Mouse (Mus musculus) liver (tissue): ENCODE measurements around the gene Tssk1.
A peak's percentile ranks its signal among the peaks of the same experiment; 100 is the strongest.

Source experiments
- DNase-seq: peaks from one replicate; pipeline ENCODE4 v3.0.0-alpha.2; 2020; ENCODE audit warnings: mixed read lengths

The Tssk1 gene

DNA sequence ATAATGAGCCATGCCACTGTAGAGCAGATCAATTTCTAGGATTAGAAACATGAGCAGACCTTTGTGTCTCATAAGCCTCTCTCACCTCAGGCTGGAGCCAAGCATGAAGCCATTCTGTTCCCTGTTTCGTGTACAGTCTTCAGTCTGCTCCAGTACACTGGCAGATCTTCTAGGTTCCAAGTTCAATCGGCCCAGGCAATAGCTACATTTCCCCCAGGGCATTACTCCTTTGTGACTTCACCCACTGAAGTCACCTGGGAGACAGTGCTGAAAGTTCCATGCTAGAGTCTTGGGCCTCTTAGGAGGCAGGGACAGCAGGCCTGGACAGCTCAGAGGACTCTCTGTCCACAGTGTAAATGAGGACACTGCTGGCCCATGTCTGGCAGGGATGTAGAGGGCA, at the start of gene Tssk1:
Tssk1 (plus strand) TSS at position 301 of the 400 bp plus-strand sequence.
- DNase-seq, result no peak

DNA sequence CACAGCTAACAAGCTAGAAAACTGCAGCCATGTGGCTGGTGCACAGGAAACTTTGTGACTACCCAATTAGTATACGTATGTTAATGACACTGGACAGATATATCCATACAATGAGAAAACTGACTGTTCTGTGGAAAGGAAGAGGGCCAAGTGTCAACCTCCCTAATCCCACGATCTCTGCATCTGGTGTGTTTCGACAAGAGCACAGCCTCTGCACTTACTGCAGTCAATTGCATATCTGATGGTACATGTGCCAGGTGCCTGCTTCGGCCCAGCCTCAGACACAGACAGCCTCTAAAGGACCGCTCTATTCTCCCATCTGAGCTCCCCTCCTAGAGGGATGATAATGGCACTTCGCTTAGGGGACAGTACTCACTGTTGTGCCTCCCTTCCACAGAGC, 45.6 kb upstream of the Tssk1 start:
- no peak for DNase-seq

DNA sequence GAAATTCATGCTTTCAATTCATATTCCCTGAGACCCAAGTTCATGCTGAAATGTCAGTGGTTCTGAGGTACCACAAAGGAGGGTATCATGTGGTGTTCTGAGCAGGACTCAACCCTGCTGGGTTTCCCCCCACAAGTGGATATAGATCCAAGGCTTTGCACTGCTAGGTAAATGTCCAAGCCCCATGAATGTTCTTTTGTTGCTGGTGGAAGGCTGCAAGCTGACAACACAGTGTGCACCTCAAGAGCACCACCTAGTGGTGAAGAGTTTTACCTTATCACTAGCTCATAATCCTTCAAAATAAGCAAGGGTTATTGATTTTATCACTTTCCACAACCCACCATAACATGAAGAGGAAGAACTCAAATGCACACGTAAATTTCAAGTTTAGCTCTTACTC, 45.1 kb upstream of the Tssk1 start:
- no peak for DNase-seq

DNA sequence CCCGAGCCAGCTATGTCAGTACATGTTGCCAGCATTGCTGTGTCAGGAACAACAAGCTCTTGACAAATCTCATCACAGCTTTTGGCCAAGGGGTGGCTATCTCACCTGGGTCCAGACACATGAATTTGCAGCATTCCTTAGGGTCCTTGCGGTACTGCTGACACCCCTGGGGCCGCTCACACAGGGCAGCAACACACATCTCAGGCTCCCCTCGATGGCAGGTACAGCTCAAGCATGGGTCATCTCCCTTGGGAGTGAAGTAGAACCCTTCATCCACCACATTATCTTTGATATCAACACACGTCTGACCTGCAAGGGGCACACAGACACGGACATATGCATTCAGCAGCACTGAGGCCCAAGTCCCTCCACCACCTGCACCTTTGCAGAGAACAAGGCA, 44.5 kb upstream of the Tssk1 start:
- DNase-seq, result no peak

DNA sequence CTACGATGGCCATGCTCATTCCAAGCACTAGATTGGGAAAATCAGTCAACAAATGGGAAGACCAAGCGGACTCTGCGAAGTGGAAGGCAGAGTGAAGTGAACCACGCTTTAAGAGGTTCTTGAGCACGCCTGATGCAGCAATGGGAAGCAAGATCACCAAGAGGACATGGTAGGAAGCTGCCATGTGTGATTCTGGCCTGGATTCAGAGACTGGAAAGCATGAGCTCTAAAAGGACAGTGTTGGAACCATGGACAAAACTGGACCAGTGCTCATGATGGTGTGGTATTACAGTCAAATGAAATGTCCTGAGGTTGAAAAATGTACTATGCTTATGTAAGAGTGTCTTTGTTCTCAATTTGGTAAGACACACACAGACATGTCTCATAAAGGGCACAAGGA, 42.7 kb upstream of the Tssk1 start:
- DNase-seq, result no peak

DNA sequence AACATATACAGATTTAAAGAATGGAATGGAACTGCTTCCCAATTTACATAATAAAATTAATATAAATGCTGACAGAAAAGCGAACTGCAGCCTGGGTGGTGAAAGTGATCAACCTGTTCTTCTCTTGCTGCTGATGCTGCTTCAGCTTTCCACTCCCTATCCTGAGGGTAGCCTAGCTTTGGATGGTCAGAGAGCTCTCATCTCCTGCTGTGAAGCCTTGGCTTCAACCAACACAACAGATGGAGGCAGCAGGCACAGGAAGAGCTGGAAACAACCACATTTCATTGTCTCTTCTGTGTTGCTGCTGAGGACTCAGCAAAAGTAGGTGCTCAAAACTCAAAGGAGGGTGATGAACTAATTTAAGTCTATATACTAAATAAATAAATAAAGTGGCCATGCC, 42.2 kb upstream of the Tssk1 start:
- no peak for DNase-seq

DNA sequence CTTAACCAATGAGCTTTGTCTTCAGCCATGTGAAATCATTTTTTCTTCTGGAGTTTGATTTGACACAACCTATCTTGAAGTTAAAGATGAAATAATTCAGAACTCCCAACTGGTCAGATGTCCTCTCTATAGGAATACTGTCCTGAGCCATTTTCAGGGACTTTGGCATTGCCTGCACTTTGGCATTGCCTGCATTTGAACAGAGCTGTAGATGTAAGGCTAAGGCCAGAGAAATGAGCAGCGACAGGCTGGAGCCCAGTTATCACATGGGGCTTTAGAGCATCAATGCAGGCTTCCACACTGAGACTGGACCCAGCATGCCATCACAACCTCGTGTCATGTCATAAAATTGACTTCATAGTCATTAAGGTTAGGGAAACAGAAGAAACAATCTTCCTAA, 40.8 kb upstream of the Tssk1 start:
- no peak for DNase-seq

DNA sequence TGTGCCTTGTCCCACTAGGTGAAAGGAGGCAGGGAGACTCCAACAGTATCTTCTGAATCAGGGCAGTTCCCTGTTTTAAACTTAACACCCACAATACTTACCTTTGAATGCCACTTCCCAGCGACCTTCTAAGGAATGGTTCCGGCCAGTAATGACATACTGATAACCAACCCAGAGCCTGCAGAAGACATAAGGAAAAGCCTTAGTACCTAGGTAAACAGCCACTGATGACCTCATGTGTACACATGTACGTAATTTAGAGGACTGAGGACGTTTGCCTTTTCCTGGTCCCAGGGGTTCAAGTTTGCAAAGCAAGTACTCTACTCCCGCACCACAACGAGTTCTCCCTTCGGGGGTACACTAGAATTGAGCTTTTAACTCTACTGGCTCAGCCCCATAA, 36.9 kb upstream of the Tssk1 start:
- no peak for DNase-seq

DNA sequence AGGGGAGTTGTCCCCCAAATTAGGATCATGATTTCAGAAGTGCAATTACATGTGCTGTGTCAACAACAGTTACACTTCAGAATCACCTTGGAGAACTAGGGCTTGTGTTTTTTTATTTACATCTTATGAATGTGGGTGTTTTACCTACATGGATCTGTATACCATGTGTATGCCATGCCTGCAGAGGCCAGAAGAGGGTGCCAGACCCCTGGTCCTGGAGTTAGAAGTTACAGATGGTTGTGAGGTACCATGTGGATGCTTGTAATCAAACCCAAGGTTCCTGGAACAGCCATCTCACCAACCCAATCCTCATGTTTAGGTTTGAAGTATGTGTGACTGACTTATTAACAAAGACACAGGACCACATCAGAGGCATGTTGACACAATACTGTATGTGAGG, 35.4 kb upstream of the Tssk1 start:
- peak; percentile 41 for DNase-seq

DNA sequence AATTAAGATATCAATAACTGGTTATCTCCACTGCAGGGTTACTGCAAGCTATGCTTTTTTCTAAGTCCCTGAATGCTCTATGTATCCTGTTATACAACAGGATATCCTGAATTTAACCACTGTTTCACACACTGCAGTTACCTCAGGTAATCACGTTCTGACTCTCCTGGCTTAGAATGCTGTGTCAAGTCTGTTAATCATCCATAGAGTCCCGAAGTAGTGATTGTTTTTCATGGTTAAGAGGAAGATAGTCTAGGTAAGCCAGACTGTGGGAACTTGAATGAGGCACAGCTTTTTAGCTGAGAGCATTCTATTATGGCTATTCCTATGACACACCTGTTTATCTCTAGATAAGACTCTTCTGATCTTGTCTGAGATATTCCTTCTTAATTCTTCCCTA, 28.7 kb upstream of the Tssk1 start:
- DNase-seq, result no peak

DNA sequence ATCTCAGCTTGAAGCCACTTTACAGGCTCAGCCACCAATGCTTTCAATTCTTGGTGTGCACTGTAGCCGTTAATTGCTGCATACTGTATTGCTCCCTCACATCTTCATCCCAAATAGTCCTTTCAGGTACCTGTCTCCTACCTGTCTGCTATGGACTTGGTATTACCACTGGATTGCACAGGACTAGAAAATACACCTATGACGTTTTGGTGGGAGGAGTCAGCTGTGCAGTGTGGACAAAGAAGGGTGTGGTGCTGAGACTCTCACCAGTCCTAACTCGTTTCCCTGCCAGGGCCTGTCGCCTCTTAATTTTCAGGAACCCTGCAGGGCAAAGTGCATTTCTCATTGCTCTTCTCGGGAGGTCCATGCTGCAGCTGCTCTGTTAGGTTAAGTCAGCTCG, 28.3 kb upstream of the Tssk1 start:
- no peak for DNase-seq

DNA sequence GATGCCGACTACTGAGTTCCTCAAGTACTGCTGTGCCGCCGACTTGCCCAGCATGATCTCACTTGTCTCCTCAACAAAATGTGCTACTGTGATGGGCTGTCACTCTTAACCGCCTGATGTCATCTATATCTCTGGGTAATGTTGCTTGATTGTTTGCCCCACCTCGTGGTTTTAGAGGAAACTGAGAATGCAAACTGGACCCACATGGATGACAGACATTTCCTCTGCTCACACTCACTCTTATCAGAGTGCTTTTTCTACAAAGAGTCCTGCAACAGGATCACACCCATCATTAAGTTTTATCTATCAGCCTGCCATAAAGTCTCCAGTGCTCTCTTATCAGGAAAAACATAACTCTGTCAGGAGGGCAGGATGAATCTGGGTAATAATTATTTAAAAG, 22.8 kb upstream of the Tssk1 start:
- no peak for DNase-seq

DNA sequence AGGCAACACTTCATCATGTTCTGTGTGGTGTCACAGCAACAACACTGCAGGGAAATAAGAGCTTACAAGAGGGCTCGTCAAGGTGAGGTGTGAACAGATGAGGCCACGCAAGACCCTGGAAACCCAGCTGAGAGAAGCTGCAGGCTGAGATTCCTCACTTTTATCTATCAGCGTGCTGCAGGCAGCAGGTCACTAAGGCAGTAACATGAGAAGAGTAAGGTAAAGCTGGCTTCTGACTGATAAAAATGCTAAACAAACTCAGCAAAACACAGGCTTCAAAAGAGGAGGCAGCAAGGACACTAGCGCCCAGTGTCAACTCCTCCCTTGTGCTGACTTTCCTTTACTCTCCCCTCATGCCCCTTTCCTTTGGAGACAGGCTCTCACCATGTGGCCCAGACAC, 21.0 kb upstream of the Tssk1 start:
- peak; percentile 10 for DNase-seq

DNA sequence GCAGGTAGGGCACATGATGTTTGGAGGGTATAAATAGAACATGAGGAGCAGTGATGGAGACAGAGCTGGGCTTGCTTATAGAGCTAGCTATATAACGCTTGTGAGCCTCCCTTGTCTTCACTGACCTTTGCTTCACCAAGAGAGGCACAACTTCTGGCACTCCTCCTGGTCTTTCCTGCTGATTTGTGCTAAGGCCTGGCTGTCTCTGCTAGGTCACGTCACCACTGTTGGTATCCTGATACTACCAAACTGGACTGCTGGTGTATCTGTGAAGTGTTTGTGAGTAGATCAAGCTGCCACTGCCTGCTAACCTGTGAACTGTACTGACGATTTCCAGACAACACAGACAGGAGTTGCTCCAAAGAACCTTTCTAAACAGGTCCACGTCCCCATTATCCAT, 18.8 kb upstream of the Tssk1 start:
- DNase-seq, result no peak

DNA sequence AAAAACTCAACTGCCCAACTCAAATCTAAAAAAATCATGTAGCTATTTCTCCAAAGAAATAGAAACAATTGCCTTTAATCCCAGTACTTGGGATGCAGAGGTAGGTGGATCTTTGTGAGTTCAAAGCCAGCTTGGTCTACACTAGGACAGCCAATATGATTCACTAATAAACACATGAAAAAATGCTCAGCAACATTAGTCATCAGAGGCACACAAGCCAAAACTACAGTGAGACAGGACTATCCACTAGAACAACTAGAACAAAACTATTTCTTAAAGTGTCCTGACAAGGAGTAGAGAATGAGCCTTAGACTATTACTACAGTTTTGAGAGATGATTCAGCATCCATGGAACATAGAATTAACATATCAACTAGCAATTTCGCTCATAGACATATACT, 17.9 kb upstream of the Tssk1 start:
- no peak for DNase-seq

DNA sequence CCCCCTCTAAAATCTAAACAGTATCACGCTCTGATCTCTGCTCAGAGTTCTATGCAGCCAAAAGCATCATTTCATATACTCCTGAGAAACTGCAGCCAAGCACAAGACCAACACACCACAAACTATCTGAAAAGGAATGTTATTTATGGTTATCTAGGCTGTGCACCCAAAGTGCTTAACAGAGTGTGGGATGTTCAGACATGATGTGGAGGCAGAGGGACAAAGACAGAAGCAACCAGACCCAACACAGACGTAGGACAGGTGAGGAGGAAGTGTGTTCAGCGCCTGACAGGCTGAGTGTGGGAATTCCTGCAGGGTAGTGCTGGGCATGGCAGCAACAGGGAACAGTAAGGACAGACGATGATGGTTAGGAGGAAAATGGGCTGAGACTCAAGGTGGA, 14.5 kb upstream of the Tssk1 start:
- DNase-seq, result no peak

DNA sequence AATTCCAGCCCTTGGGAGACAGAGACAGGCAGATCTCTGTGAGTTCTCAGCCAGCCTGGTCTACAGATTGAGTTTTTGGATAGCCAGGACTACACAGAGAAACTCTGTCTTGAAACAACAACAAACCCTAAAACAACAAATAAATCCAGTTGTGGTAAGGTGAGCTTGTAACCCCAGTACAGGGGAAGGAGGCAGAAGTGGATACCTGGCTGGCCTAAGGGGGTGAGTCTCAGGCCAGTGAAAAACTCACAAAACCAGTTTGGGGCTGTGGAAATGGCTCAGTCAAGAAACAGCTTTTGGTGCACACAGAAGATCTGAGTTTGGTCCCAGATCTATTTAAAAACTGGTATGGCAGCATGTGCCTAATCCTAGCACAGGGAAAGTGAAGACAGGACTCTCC, 11.8 kb upstream of the Tssk1 start:
- DNase-seq, result no peak

DNA sequence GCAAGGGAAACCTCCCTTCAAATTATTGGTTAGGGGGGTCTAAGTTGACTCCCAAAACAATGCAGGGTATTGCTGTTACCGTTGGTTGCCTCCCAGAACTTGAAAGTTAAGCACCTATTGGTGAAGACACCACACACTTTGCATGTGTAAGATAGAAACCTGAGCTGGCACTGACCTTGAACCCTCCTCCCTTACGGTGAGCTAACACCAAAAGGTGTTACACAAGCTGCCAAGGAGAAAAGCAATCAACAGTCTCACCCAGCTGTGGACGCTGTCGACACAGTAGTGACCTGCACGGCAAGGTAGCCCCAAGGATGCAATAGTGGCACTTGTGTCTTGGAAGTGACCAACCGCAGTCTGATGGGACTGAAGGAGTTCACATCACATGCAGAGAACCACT, 9.9 kb upstream of the Tssk1 start:
- no peak for DNase-seq

DNA sequence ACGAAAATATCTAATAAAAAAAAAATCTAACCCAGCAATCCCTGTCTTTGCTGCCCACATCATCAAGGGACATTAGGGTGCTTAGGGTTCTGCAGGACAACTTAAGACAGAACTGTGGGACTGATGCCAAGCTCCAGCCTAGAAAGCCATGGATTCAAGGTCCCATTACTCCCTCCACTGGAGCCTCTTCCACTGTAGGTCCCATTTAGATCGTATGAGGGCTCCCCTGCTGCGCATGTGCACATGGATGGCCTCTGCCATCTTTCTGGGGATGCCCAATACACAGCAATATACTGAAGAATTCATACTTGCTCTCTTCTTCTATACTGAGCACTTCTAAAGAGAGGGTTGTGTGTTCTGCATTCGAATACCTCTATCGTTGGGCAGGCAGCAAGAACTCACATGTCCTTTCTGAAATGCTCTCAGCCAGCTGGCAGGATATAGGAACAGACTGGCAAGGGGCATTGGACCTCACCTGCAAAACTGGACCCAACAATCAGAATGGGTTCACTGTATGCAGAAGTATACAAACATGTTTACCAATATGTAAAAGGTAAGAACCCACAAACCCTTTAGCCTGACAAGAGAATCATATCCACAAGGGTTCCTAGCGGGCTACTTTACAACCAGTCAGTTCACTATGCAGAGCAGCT, 4.2 kb upstream of the Tssk1 start:
- DNase-seq, result no peak

DNA sequence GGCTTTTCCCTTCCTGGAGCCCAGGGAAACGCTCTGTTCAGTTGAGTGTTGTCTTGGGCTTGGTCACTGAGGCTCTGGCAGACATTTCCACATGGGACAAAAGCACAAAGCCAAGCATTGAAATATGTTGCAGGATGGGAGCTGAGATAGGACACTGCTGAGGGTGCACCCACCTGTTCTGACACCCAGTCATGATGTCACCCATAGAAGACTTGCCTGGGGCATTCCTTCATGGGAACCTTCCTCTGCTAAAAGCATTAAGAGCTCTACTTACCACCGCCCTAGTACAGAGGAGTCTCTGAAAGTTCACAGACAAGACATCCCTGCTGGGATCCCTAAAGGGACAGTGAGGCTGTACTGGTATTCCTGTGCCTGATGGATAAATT, 3.7 kb upstream of the Tssk1 start:
- DNase-seq, result no peak

DNA sequence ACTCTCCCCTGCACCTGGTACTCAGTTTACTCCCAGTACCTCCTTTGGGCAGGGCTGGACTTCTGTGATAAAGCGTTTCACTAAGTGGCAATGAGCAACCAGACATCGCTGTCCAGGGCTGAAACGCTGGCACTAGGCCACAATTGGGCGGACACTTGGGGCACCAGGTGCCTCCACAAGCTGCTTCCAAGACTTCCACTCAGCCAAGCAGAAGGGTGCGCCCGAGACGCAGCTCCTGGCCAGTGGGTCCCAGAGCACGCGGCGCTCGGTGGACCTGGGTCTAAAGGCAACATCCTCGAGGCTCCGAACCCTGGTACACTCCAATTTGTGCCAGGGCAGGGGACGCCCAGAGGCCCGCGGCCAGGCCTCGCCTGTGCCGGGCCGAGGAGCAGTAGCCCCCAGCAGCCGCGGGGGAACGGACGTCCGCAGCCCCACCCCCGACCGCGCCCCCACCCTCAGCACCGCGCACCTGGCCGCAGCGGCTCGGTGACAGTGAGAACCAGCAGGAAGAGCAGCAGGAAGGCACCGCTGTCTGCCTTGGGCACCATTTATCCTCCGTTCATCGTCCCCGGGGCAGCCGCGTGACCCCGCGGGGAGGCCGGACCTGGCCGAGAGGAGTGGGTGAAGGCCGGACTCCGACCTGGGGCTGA, 3.0 kb upstream of the Tssk1 start:
- DNase-seq, result peak; percentile 76

DNA sequence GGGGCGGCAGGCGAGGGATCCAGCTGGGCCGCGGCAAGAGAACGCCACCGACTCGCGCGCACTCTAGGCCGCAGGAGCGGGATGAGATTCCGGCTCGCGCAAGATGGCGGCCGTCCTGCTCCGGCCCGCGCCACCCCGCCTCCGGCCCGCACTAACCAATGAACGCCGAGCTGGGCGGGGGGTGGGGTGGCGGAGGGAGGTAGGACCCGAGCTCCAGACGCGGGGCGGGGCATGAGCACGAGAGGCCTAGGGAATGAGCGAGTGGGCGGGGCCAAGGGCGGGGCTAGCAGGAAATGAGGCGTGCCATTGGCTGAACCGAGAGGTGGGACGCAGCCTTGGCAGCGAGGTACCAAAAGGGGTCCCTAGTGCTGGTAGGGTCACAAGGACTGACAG, 2.5 kb upstream of the Tssk1 start, which contains the start of gene Gm20518:
Gm20518 (minus strand) TSS at position 105 of the 393 bp plus-strand sequence.
- DNase-seq, result peak; percentile 100

DNA sequence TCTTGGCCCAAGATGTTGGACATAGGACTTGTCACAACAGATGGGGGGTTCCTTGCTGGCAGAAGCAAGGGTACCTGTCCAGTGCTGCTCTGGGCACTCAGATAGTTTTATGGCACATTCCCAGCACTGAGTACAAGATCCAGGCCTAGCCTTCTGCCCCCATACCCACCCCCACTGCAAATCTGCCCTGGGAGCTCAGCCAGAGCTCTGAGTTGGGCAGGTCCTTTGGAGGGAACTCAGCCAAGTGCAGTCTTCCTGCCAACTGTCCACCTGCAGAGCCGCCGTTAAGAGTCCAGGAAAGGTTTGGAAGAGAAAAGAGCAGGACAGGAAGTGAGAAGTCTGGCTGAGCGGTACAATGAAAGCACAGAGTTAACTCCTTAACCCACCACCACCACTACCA, 1.4 kb upstream of the Tssk1 start:
- DNase-seq, result no peak

DNA sequence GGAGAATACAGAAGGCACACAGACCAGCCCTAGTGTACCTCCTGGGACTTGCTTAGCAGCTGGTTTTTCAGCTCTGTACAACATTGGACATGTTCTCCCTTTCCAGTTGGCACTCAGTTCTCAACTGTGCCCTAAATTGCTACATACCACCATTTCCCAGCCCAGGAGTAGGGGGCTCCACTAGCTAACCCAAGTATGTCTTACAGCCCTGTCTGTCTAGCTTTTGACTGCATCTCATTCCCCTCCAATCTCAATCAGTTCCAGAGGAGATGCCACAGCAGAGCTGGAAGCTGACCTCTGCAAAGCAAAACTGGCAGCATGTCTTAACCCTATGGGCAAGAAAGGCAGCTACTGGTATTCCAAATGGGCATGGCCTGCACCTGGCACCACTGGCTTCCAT, 2.1 kb downstream of the Tssk1 start:
- DNase-seq, result no peak

DNA sequence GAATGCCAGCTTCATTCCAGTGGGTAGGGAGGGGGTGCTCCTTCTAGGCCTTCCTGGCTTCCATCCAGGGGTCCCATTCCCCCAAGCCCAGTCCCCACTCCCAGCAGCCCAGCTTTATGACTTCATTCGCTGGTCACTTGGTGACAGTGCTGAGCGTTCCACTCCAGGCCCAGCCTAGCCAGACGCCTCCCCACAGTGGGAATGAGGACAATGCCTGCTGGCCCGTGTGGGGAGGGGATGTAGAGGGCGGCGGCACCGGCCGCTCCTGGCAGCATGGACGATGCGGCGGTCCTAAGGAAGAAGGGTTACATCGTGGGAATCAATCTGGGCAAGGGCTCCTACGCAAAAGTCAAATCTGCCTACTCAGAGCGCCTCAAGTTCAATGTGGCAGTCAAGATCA, 4.4 kb downstream of the Tssk1 start, which contains the start of the genes Dgcr2 and Tssk2:
Dgcr2 (minus strand) TSS at position 101 of the 400 bp plus-strand sequence.
Tssk2 (plus strand) TSS at position 176 of the 400 bp plus-strand sequence.
- DNase-seq, result no peak
